Mouse (Mus musculus) intestine, embryonic 15.5 days (tissue): Measurements from ENCODE around the gene Atp6ap1l. TPM values are rescaled to one million over a fixed set of nuclear protein-coding genes. Genes with fewer than 3 reads are reported as not detected.

Source experiments
- ATAC-seq: fragments of 200-750 bp; cut with Nextera tagmentation; 2 replicates; pipeline ENCODE4 v1.8.0; 2017; ENCODE audit warnings: moderate TSS enrichment, moderate library complexity
- H3K27ac ChIP-seq: fragments of 300-500 bp; sonication (generic); 2 replicates; pipeline ENCODE4 v1.5.1; 2015; ENCODE audit warnings: mild to moderate bottlenecking, inconsistent platforms
- H3K27me3 ChIP-seq: fragments of 300-500 bp; sonication (generic); replicated peaks from 2 replicates; pipeline ENCODE4 v1.6.1; 2015; ENCODE audit warnings: inconsistent platforms
- H3K36me3 ChIP-seq: fragments of 300-500 bp; sonication (generic); 2 replicates; pipeline ENCODE4 v1.6.1; 2015; ENCODE audit warnings: inconsistent platforms
- H3K4me1 ChIP-seq: fragments of 300-500 bp; sonication (generic); replicated peaks from 2 replicates; pipeline ENCODE4 v1.6.1; 2015; ENCODE audit warnings: inconsistent platforms
- H3K4me2 ChIP-seq: fragments of 300-500 bp; sonication (generic); replicated peaks from 2 replicates; pipeline ENCODE4 v1.6.1; 2015; ENCODE audit warnings: mild to moderate bottlenecking, inconsistent platforms
- H3K4me3 ChIP-seq: fragments of 300-500 bp; sonication (generic); replicated peaks from 2 replicates; pipeline ENCODE4 v1.5.1; 2015; ENCODE audit warnings: inconsistent platforms
- H3K9ac ChIP-seq: fragments of 300-500 bp; sonication (generic); 2 replicates; pipeline ENCODE4 v1.6.1; 2015; ENCODE audit warnings: inconsistent platforms
- H3K9me3 ChIP-seq: fragments of 300-500 bp; sonication (generic); 2 replicates; pipeline ENCODE4 v1.6.1; 2016; ENCODE audit warnings: inconsistent platforms
- WGBS: fragments of 180-500 bp; shearing (Covaris S2); methylation state at CpG from one replicate; pipeline ENCODE4 v1.1.7; 2015; 5-methylcytosine and 5-hydroxymethylcytosine counted together
- polyA plus RNA-seq: library from polyadenylated mRNA; unstranded; fragments of >200 nt; fragmentation: Nextera tagmentation; extraction: Ambion mirVana; gene quantifications from 2 replicates; pipeline ENCODE4 v1.2.1, GENCODE M21; 2015

Gene Atp6ap1l
- polyA plus RNA-seq, 1 experiment from 2014 or later: not detected

DNA sequence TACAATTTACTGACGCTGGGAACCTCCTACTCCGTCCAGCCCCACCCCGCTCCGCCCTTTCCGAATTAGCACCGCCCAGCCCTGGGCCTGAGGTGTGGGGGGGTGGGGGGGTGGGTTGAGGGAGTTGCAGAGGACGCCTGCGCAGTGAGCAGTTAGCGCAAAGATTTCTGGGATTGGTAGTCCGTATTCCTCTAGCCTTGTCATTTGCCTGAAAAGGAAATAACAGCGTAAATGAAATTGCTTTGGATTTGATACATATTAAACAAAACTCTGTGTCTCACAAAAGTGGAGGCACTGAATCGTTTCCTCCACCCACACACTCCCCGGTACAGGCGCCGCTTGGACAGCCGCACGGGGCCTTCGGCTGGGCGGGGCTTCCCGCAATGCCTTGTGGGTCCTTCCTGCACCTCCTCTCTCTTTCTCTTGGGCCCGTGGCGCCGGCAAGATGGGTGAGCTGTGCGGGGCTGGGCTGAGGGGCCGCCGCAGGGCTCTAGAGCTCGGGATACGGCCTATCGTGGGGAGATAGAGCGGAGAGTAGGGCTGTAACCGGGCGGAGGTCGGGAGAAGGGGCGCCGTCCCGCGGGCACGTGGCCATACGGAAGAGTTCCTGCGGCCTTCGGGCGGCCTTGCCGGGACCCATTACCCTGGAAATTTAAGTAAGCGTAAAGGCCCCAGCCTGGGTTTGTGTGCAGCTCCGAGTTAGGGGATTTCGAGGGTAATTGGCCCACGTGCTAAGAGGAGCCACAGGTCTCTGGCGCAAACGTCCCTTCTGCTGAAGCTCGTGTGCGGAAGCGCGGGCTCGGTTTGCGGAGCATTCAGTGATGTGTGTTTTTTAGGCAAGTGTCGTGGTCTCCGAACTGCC is 17.8 kb upstream of the Atp6ap1l start, which contains the start of gene Rps23:
Gene Rps23, plus strand, starts transcription at position 208 of the 862 bp plus-strand sequence.
- peak within 1 kb of the TSS; percentile 73 for H3K4me3 ChIP-seq
- H3K36me3 ChIP-seq: no peaks in the 10 kb centered on the region
- ATAC-seq: peak; percentile 98
- no peaks in the 10 kb centered on the region for H3K4me1 ChIP-seq
- no peaks in the 10 kb centered on the region for H3K9me3 ChIP-seq
- H3K9ac ChIP-seq: peak within 1 kb of the TSS; percentile 95
- H3K27me3 ChIP-seq: no peaks in the 10 kb centered on the region
- under 1% methylated on average over 57 of the region's 57 CpGs for WGBS
- peak within 1 kb of the TSS; percentile 77 for H3K27ac ChIP-seq
- H3K4me2 ChIP-seq: peak within 1 kb of the TSS; percentile 57

DNA sequence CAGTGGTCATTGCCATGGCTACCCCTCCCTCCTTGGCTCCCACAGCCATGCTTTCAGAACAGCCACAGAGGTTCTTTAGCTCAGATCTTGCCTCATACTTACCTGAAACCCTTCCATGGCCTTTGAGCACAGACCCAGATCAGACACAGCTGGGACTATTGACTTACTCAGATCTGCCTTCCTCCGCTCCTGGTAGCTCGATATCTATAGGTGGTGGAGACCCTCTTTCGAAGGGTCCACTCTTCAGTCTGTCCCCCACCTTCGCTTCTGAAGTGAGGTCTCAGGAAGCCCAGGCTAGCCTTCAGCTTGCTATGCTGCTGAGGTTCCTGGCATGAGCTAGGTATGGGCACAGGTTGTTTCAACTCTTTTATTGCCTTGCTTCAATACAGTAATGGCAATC is 9.6 kb upstream of the Atp6ap1l start:
- WGBS: 87% methylated on average over 4 of the region's 4 CpGs
- Histone ChIP-seq H3K27me3 (no peaks in the 10 kb centered on the region), H3K4me1 (no peaks in the 10 kb centered on the region), H3K4me3 (no peak overlapping the region), H3K9me3 (no peaks in the 10 kb centered on the region), H3K36me3 (no peaks in the 10 kb centered on the region), H3K9ac (no peak overlapping the region), H3K4me2 (no peak overlapping the region), H3K27ac (no peak overlapping the region)
- ATAC-seq: no peak

DNA sequence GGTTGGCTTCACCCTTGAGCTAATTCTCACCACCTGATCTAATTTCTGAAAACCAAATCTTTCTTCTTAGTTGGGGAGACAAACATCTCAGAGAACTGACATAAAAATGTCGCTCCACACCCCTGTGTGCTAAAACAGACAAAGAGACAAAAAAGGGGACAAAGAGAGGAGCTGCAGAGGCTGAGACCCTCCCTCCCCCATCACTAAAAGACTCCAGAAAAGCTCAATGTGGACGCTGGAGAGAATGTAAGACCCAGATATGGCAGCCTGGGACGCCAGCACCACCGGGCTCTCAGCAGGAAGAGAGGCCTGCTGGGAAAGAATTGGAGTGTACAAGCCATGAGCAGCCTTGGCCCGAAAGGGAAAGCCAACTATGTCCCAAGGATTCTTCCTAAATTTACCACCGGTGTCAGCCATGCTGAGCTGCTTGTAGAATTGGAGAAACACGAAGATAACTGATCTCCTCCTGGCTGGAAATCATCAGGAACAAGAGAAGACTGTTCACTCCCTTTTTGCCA is 8.6 kb upstream of the Atp6ap1l start:
- H3K4me2 ChIP-seq: no peak overlapping the region
- H3K4me1 ChIP-seq: no peaks in the 10 kb centered on the region
- no peaks in the 10 kb centered on the region for H3K9me3 ChIP-seq
- 63% methylated on average over 7 of the region's 7 CpGs for WGBS
- no peak for ATAC-seq
- H3K27me3 ChIP-seq: no peaks in the 10 kb centered on the region
- H3K4me3 ChIP-seq: no peak overlapping the region
- no peak overlapping the region for H3K9ac ChIP-seq
- H3K36me3 ChIP-seq: no peaks in the 10 kb centered on the region
- H3K27ac ChIP-seq: no peak overlapping the region

DNA sequence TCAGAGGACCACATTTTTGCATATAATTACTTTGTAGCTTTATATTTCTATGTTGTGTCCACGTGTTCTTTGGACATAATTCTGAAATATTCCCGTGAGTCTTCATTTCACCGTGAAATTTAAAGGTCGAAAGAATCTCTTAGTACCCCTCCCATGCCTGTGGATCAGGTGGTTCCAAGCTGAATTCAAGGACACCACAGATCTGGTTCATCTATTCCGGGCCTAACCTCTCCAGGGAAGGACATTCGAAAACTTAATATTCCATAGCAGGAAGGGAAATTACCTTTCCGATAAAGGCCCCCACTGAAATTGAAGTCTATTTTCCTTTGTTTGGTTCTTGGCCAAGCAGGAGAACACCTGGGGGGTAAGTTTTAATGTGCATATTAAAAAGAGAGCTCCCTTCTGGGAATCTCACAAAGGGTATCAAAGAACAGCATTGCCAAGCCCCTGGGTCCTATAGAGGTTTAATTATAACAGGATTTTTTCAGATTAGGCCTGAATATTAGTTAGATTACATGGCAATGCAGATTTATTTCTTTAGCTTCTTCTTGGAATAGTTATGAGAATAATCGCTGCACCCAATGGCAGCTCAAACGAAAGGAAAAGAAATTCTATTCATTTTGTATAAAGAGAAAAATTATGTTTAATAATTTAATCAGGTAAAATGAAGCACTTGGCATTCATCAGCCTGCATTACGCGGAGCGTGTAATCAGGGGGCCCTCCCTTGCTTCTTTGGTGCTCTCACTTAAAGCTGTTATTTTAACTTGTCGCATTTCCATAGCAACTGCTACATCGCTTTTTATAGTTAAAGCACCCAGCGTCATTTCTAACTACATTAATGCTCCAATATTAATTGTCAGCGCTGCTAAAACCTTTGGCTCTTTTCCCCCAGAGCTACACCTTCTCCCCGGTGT is 7.9 kb upstream of the Atp6ap1l start:
- no peak overlapping the region for H3K4me3 ChIP-seq
- 82% methylated on average over 17 of the region's 17 CpGs for whole genome bisulfite sequencing
- H3K36me3 ChIP-seq: no peaks in the 10 kb centered on the region
- no peak overlapping the region for H3K4me2 ChIP-seq
- no peak for ATAC-seq
- no peaks in the 10 kb centered on the region for H3K27me3 ChIP-seq
- no peak overlapping the region for H3K9ac ChIP-seq
- no peaks in the 10 kb centered on the region for H3K4me1 ChIP-seq
- H3K27ac ChIP-seq: no peak overlapping the region
- H3K9me3 ChIP-seq: no peaks in the 10 kb centered on the region

DNA sequence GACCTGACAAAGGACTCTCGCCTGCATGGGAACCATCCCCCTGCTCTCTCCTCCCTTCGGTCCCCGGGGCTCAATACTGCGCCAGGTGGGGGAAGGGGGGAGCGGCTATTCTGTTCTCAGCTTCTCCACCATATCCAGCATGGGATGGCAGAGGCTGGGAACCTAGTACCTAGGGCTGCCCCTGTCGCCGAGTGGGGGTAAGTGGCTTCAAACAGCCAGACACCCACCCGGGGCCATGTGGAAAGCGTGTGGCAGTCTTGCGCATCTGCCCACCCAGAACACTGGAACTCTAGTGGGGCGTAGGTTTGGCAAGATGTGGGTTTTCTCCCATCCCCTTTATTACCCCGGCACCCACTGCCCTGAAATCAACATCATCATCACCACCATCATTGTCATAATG is 2.2 kb upstream of the Atp6ap1l start:
- WGBS: 91% methylated on average over 12 of the region's 12 CpGs
- Histone ChIP-seq H3K4me1 (no peaks in the 10 kb centered on the region), H3K27me3 (no peaks in the 10 kb centered on the region), H3K36me3 (no peaks in the 10 kb centered on the region), H3K4me2 (no peak overlapping the region), H3K4me3 (no peak overlapping the region), H3K9ac (no peak overlapping the region), H3K27ac (no peak overlapping the region), H3K9me3 (no peaks in the 10 kb centered on the region)
- no peak for ATAC-seq

DNA sequence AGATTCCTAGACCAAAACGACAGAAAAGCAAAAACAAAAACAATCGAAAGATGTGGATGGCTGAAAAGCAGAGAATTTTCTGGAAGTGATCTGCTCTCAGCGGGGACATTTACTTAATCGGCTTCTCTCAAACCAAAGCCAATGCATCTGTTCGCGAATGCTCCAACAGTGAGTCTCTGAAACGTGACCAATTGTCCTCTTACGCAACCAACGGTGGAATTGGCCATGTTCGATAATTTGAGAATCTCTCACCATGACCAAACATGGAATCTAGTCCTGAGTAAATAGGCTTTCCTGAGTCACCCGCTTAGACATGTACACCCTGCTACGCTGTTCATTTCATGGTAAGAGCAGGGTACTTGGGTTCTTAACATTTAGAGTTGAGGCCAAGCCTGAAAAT is 8.3 kb downstream of the Atp6ap1l start:
- 90% methylated on average over 12 of the region's 12 CpGs for WGBS
- ATAC-seq: no peak
- H3K27ac ChIP-seq: no peak overlapping the region
- no peak overlapping the region for H3K4me3 ChIP-seq
- H3K4me2 ChIP-seq: no peak overlapping the region
- no peaks in the 10 kb centered on the region for H3K27me3 ChIP-seq
- no peak overlapping the region for H3K9ac ChIP-seq
- no peaks in the 10 kb centered on the region for H3K4me1 ChIP-seq
- H3K36me3 ChIP-seq: no peaks in the 10 kb centered on the region
- no peaks in the 10 kb centered on the region for H3K9me3 ChIP-seq

DNA sequence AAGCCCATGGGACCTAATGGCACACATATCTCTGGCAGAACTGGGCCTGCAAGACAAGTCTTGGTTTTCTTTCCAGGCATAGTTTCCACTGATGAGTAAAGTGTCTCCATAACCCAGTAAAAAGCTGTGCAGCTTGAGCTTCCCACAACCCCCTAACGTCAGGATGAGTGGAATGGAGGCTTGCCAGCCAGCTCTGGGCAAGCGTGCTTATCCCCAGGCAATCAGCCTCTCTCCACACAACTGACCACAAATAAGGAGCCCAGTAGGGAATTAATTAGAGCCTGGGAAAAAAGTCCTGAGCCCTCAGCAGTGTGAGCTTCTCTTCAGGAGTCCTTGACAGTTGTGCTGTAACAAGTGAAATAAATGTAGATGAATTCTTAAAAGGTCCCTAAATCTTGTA is 9.1 kb downstream of the Atp6ap1l start:
- no peak for ATAC-seq
- no peak overlapping the region for H3K4me3 ChIP-seq
- no peaks in the 10 kb centered on the region for H3K9me3 ChIP-seq
- no peaks in the 10 kb centered on the region for H3K36me3 ChIP-seq
- H3K27me3 ChIP-seq: no peaks in the 10 kb centered on the region
- H3K27ac ChIP-seq: no peak overlapping the region
- 56% methylated on average over 2 of the region's 2 CpGs for WGBS
- no peak overlapping the region for H3K4me2 ChIP-seq
- no peaks in the 10 kb centered on the region for H3K4me1 ChIP-seq
- H3K9ac ChIP-seq: no peak overlapping the region

DNA sequence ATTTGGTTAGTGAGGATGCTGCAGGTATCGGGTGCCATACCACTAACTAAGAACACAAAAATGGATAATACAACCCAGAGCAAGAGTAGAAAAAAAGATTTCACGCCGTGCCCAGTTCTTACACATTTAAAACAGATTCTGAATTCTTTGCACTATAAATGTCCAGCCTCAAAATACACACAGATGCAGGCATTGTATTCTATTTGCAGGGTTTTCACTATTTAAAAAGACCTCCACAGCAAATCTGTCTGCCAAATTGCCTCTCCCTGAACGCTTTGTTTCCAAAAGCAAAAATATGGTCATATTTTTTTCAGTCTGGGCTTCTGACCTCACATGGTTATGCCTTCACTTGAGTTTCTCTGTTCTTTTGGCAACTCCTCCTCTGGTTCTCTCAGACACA is 10.3 kb downstream of the Atp6ap1l start:
- 90% methylated on average over 4 of the region's 4 CpGs for WGBS

DNA sequence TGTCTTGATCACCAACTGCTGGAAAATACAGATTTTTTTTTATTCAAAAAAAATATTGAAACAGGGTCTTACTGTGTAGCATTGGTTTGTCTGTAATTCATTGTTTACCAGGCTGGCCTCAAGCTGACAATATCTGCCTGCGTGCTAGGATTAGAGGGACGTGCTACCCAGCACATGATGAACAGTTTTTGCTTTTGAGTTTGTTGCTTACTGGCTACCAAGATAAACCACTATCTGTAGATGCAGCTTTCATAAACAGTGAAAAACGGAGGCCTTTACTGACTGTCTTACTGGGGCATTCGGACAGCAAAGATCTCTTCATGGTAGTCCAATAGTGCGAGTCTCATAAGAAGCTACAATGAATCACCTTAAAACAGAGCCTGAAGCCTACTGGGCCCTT is 15.0 kb downstream of the Atp6ap1l start:
- H3K4me2 ChIP-seq: no peak overlapping the region
- no peak overlapping the region for H3K4me3 ChIP-seq
- H3K4me1 ChIP-seq: 0 out of 2 replicates have a peak, but pooled peaks cover 5% of the 10 kb centered on the region
- no peaks in the 10 kb centered on the region for H3K27me3 ChIP-seq
- no peak overlapping the region for H3K27ac ChIP-seq
- no peak overlapping the region for H3K9ac ChIP-seq
- no peak for ATAC-seq
- no peaks in the 10 kb centered on the region for H3K9me3 ChIP-seq
- H3K36me3 ChIP-seq: no peaks in the 10 kb centered on the region
- WGBS: 86% methylated on average over 5 of the region's 5 CpGs

More for the DNA sequence above, 10.3 kb downstream of the Atp6ap1l start:
- Histone ChIP-seq H3K4me1 (no peaks in the 10 kb centered on the region), H3K9me3 (no peaks in the 10 kb centered on the region), H3K27ac (no peak overlapping the region), H3K9ac (no peak overlapping the region), H3K36me3 (no peaks in the 10 kb centered on the region), H3K4me3 (no peak overlapping the region), H3K4me2 (no peak overlapping the region), H3K27me3 (no peaks in the 10 kb centered on the region)
- no peak for ATAC-seq

DNA sequence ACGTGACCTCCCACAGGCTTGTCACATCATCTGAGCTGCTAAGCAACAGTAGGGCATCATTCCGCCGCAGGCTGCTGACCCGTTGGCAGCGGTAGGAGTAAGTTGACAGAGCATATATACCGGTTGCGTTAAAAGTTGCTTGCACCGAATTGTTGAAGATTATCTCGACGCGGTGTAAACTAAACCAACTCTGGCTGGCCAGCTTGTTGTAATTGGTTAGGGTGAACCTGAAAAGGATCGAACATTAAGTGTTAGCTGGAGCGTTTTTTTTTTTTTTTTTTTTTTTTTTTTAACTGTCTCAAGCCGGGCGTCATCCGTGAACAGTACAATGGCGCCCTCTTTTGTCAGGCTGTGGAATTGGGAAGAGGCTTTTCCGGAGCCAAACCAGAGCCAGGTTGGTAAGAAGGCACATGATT is 18.6 kb downstream of the Atp6ap1l start:
- Histone ChIP-seq H3K4me1 (0 out of 2 replicates have a peak, but pooled peaks cover 5% of the 10 kb centered on the region), H3K36me3 (no peaks in the 10 kb centered on the region), H3K9ac (no peak overlapping the region), H3K27me3 (no peaks in the 10 kb centered on the region), H3K9me3 (no peaks in the 10 kb centered on the region), H3K27ac (no peak overlapping the region), H3K4me2 (peak overlapping the region; percentile 61), H3K4me3 (peak overlapping the region; percentile 36)
- ATAC-seq: peak; percentile 81
- under 1% methylated on average over 18 of the region's 18 CpGs for WGBS

DNA sequence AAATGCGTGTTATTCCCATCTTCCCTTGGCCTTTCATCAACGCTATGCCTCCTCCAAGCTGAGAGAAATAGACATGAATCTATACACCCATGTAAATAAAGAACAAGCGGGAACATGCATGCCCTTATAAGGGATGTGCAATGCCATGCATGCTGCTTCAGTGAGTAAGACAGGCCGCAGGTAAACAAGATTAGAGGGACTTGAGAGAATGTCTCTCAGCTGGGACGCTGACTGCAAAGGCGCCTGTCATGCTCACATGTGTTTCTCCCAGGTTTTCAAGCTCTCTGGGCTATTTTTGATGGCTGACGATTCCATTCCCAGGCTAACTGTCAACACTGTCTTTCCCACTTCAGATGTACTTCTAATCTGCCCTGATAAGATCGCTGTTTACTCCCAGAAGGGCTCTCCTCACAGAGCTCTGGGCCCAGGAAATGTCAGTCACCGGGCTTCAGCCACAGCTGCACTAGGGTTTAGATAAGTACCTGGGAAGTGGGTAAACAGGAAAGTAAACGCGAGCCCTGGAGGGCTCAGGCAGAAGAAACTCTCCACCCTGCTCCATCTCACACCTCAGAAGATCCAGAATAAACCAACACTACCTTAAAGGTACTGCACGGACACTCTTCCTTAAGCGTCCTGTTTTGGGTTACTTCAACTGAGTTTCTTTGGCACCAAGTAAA is 19.2 kb downstream of the Atp6ap1l start:
- no peaks in the 10 kb centered on the region for H3K9me3 ChIP-seq
- H3K9ac ChIP-seq: no peak overlapping the region
- H3K4me3 ChIP-seq: peak overlapping the region; percentile 36
- 35% methylated on average over 13 of the region's 13 CpGs for WGBS
- no peaks in the 10 kb centered on the region for H3K36me3 ChIP-seq
- ATAC-seq: peak; percentile 62
- peak overlapping the region; percentile 61 for H3K4me2 ChIP-seq
- H3K4me1 ChIP-seq: 0 out of 2 replicates have a peak, but pooled peaks cover 5% of the 10 kb centered on the region
- H3K27ac ChIP-seq: no peak overlapping the region
- H3K27me3 ChIP-seq: no peaks in the 10 kb centered on the region
